Comparison of ENCODE assay signal across 8 mouse cellular contexts in genomic region chr10:77251784-77252539, GRCm38 (mm10). TPM values are rescaled to one million over a fixed set of nuclear protein-coding genes. Genes with fewer than 3 reads are reported as not detected.
DNase-seq lines count a peak whose midpoint lies in the region; ATAC-seq and TF ChIP-seq lines count a peak whose summit lies in the region.

No protein-coding gene starts in this region.

- ATAC-seq in liver, embryonic 12.5 days: peak; percentile 35; the same call in 1 of the 2 replicates
- ATAC-seq in neural tube, embryonic 15.5 days (ENCODE audit: low FRiP score): no peak

- no peak overlapping the region for H3K4me2 ChIP-seq in liver, embryonic 12.5 days
- H3K4me2 ChIP-seq in neural tube, embryonic 15.5 days: 0 out of 2 replicates have a peak overlapping the region, but pooled peaks have one; percentile 9

- peak; percentile 40; the same call in 1 of the 2 replicates for TF ChIP-seq POLR2A in embryonic fibroblast, embryonic 13.5 days (IDR thresholded peaks at IDR 0.05; ENCODE audit: low read depth, low read length)

- peak; percentile 87 for DNase-seq in 3134 (ENCODE audit: extremely low read depth, insufficient read length, low spot score)
- peak; percentile 49 to 56 for DNase-seq in adrenal gland, adult 18-20 months (ENCODE audit: low spot score in 2 of 2)
- peak; percentile 57 for DNase-seq in heart, postnatal 4 days
- DNase-seq in yolk sac, embryonic 10.5 days (ENCODE audit: low spot score): no peak
- DNase-seq in right cerebral cortex, postnatal 10 days (ENCODE audit: low spot score in 2 of 2): no peak

- no peaks in the 10 kb centered on the region for H3K36me3 ChIP-seq in liver, embryonic 12.5 days
- H3K36me3 ChIP-seq in neural tube, embryonic 15.5 days: no peaks in the 10 kb centered on the region

- 0 out of 2 replicates have a peak, but pooled peaks cover 8% of the 10 kb centered on the region for H3K27me3 ChIP-seq in liver, embryonic 12.5 days (replicated peaks)
- no peaks in the 10 kb centered on the region for H3K27me3 ChIP-seq in neural tube, embryonic 15.5 days (replicated peaks)

- H3K9ac ChIP-seq in liver, embryonic 12.5 days: 0 out of 2 replicates have a peak overlapping the region, but pooled peaks have one; percentile 9
- no peak overlapping the region for H3K9ac ChIP-seq in neural tube, embryonic 15.5 days (replicated peaks)

- 68% methylated on average over 18 of the region's 18 CpGs for WGBS in liver, embryonic 12.5 days (ENCODE audit: insufficient replicate concordance)
- 66% methylated on average over 18 of the region's 18 CpGs for WGBS in neural tube, embryonic 15.5 days

- H3K9me3 ChIP-seq in liver, embryonic 12.5 days (replicated peaks): no peaks in the 10 kb centered on the region
- no peaks in the 10 kb centered on the region for H3K9me3 ChIP-seq in neural tube, embryonic 15.5 days (replicated peaks)

- no peaks in the 10 kb centered on the region; the same call in 1 of the 2 replicates for H3K4me1 ChIP-seq in embryonic fibroblast, embryonic 13.5 days (ENCODE audit: control insufficient read depth, insufficient read depth, low read length)
- peaks cover 33% of the 10 kb centered on the region for H3K4me1 ChIP-seq in liver, embryonic 12.5 days
- H3K4me1 ChIP-seq in neural tube, embryonic 15.5 days: peaks cover 31% of the 10 kb centered on the region

- peak overlapping the region; percentile 89 for H3K27ac ChIP-seq in embryonic fibroblast, embryonic 13.5 days (ENCODE audit: insufficient read depth, low read length)
- peak overlapping the region; percentile 28; the same call in 1 of the 2 replicates for H3K27ac ChIP-seq in liver, embryonic 12.5 days
- no peak overlapping the region for H3K27ac ChIP-seq in neural tube, embryonic 15.5 days (replicated peaks)

- no peak overlapping the region for H3K4me3 ChIP-seq in embryonic fibroblast, embryonic 13.5 days (ENCODE audit: insufficient read depth, low read length)
- H3K4me3 ChIP-seq in liver, embryonic 12.5 days: no peak overlapping the region
- H3K4me3 ChIP-seq in neural tube, embryonic 15.5 days (replicated peaks): no peak overlapping the region

- no peak for TF ChIP-seq CTCF in embryonic fibroblast, embryonic 13.5 days (IDR thresholded peaks at IDR 0.05; ENCODE audit: borderline replicate concordance, insufficient read depth, low read length)

RNA-seq across cellular contexts. Expression of gene Pofut2, which starts 7.1 kb away (rescaled TPM):
- total RNA-seq in adrenal gland, adult 18-20 months (2021): 10 to 100 TPM; 83.1 to 93.5 TPM
- 91.4 and 101 TPM in 2 replicates for polyA plus RNA-seq in embryonic fibroblast, embryonic 13.5 days (2011; ENCODE audit: insufficient read length, low read depth, missing spikeins)
- total RNA-seq in heart, postnatal 4 days (2021): 10 to 100 TPM; 69.1 to 71.0 TPM
- polyA plus RNA-seq in liver, embryonic 12.5 days (2016; fragmentation: Nextera tagmentation; extraction: Ambion mirVana): 40.7 and 43.2 TPM in 2 replicates
- 57.5 and 63.9 TPM in 2 replicates for polyA plus RNA-seq in neural tube, embryonic 15.5 days (2015; fragmentation: Nextera tagmentation; extraction: Ambion mirVana)

Comparison
In these comparisons a context has a peak if more than half of its experiments do, and no peak if none do; other contexts are left out.
1. DNase-seq: peak in 3134 (single experiment), adrenal gland, adult 18-20 months (2 of 2) and heart, postnatal 4 days (single experiment); none in yolk sac, embryonic 10.5 days (single experiment) and right cerebral cortex, postnatal 10 days (0 of 2).